Mouse (Mus musculus): ENCODE results near the gene Esrrg.

DNA sequence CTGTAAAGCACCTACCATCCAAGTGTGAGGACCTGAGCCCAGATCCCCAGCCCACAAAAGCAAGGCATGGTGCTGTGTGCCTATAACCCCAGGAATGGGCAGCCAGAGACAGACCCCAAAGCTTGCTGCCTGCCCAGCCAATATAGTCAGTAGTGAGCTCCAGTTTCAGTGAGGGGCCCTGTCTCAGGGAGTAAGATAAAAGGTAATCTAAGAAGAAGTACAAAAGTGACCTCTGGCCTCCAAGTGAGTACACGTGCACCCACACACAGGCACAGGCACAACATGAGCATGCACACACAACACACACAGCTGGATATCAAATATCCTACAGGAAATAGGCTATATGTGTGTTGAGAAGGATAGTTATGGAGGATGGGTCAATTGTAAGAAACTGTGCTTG lies 286.9 kb downstream of the Esrrg start:
- no peak for TF ChIP-seq CTCF (IDR thresholded peaks at IDR 0.05; ENCODE audit: control insufficient read depth, insufficient read depth, insufficient read length)
- TF ChIP-seq MAX (IDR thresholded peaks at IDR 0.05), result no peak
- TF ChIP-seq FOSL1 (IDR thresholded peaks at IDR 0.05; ENCODE audit: insufficient read depth, low read length, poor library complexity, severe bottlenecking), result no peak
- TF ChIP-seq USF1 (IDR thresholded peaks at IDR 0.05; ENCODE audit: low read depth), result no peak
- no peak for TF ChIP-seq CEBPB (IDR thresholded peaks at IDR 0.05; ENCODE audit: low read depth)
- TF ChIP-seq MYOG (IDR thresholded peaks at IDR 0.05; ENCODE audit: control insufficient read depth, extremely low read depth, insufficient read length), result no peak
- TF ChIP-seq MYOD1 (IDR thresholded peaks at IDR 0.05; ENCODE audit: control insufficient read depth, insufficient read length, low read depth), result no peak

Data from C2C12 (cell line).